Mouse (Mus musculus) thymus, postnatal 25 days (tissue): Measurements from ENCODE around the gene Gm10377.
"Not testable (repeated sequence)": the region's sequence is repeated elsewhere in the genome, so short reads cannot be mapped to it uniquely, and the experiment has no call there.

Experiments
- DNase-seq: peaks from one replicate; pipeline ENCODE4 v3.0.0; 2022

Gene Gm10377

DNA sequence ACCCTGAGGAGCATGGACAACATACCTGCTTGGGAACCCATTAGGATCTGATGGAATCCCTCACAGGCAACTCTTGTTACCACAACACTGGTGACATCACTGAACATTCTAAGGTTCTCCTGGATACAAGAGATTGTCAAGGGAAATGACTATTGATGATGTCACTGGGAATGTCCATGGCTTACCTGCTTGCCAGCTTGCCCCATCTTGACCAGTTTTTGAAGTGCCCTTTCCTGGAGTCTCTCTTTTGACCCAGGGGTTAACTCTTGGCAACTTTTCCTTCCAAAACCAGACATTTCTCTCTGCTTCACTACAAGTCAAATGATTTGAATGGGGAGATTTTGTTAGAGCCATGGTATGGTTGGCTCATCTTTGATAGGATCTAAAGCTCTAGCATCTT lies at the start of gene Gm10377:
Gene Gm10377, minus strand, starts transcription at position 101 of the 400 bp plus-strand sequence.
- DNase-seq, result not testable (repeated sequence)

- DNase-seq, result not testable (repeated sequence)
Observed at GRCm38 (mm10) chr14:42768721-42769120, 29.1 kb downstream of the Gm10377 start, which contains the start of gene Gm3015. Gene Gm3015 (minus strand): TSS chr14:42768821.
